Mouse (Mus musculus): ENCODE data around the gene Fntb. TPM values are rescaled to one million over a fixed set of nuclear protein-coding genes. Genes with fewer than 3 reads are reported as not detected.

The Fntb gene
- polyA plus RNA-seq, 1 experiment from 2014 or later = 24.4 TPM

DNA sequence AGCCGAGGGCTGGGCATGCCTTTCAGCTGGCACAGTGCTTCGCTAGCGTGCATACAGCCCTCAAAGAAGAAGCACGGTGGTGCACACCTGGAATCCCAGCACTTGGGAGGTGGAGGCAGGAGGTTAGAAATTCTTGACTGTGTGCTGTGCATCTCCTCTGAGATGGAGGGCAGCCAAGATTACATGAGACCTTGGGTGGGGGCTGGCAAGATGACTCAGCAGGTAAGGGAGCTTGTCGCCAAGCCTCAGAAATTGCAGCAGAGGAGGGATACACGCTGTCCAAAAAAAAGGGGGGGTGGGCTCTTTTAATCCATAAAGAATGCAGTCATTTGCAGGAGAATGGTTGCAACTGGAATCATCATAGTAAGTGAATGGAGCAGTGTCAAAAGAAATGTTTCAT is 152.7 kb downstream of the Fntb start:
- H3K4me3 ChIP-seq (replicated peaks; ENCODE audit: low read depth, low read length) = no peak overlapping the region
- H3K27me3 ChIP-seq (ENCODE audit: insufficient read depth, low read length) = no peaks in the 10 kb centered on the region
- no peak for TF ChIP-seq CTCF (IDR thresholded peaks at IDR 0.05; ENCODE audit: low read depth)
- H3K9me3 ChIP-seq (replicated peaks; ENCODE audit: low read length) = no peaks in the 10 kb centered on the region
- H3K27ac ChIP-seq = no peak overlapping the region
- no peak overlapping the region for H3K4me2 ChIP-seq (ENCODE audit: low read length)
- no peak overlapping the region for H3K9ac ChIP-seq (ENCODE audit: low read depth, low read length)
- no peaks in the 10 kb centered on the region for H3K4me1 ChIP-seq (replicated peaks; ENCODE audit: insufficient read depth, low read length)
- DNase-seq (ENCODE audit: low spot score) (no peak), ATAC-seq (replicated peaks; ENCODE audit: low FRiP score, low read depth) (no peak)
- 80% methylated on average over 6 of the region's 6 CpGs for WGBS
- no peaks in the 10 kb centered on the region for H3K36me3 ChIP-seq (ENCODE audit: insufficient read depth, low read length)

DNA sequence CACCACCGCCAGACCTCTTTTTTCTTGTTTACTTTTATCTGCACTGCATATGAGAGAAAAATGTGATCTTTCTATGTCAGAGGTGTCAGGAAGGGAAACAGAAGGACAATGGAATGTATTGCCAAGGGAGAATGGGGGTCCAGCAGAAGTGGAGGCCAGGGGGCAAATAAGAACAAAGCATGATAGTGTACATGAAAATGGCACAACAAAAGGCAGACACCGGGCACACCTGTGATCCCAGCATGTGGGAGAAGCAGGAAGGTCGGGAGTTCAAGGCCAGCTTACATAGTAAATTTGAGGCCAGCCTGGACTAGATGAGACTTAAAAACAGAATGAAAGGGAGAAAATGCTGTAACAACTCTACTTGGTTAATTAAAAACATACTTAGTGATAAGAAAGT is 153.5 kb downstream of the Fntb start:
- Histone ChIP-seq H3K9me3 (replicated peaks; ENCODE audit: low read length) (no peaks in the 10 kb centered on the region), H3K27ac (no peak overlapping the region), H3K27me3 (ENCODE audit: insufficient read depth, low read length) (no peaks in the 10 kb centered on the region), H3K36me3 (ENCODE audit: insufficient read depth, low read length) (no peaks in the 10 kb centered on the region), H3K4me3 (replicated peaks; ENCODE audit: low read depth, low read length) (no peak overlapping the region), H3K4me2 (ENCODE audit: low read length) (no peak overlapping the region), H3K9ac (ENCODE audit: low read depth, low read length) (no peak overlapping the region), H3K4me1 (replicated peaks; ENCODE audit: insufficient read depth, low read length) (no peaks in the 10 kb centered on the region)
- TF ChIP-seq CTCF (IDR thresholded peaks at IDR 0.05; ENCODE audit: low read depth) = no peak
- WGBS = 66% methylated on average over 3 of the region's 3 CpGs
- no peak for DNase-seq (ENCODE audit: low spot score)
- no peak for ATAC-seq (replicated peaks; ENCODE audit: low FRiP score, low read depth)

GRCm38 (mm10) chr12:76920398-76920797 is 155.0 kb downstream of the Fntb start:
- Histone ChIP-seq H3K9me3 (replicated peaks; ENCODE audit: low read length) (no peaks in the 10 kb centered on the region), H3K27me3 (ENCODE audit: insufficient read depth, low read length) (no peaks in the 10 kb centered on the region), H3K4me1 (replicated peaks; ENCODE audit: insufficient read depth, low read length) (no peaks in the 10 kb centered on the region), H3K27ac (no peak overlapping the region), H3K9ac (ENCODE audit: low read depth, low read length) (no peak overlapping the region), H3K4me2 (ENCODE audit: low read length) (no peak overlapping the region), H3K36me3 (ENCODE audit: insufficient read depth, low read length) (no peaks in the 10 kb centered on the region), H3K4me3 (replicated peaks; ENCODE audit: low read depth, low read length) (no peak overlapping the region)
- ATAC-seq (replicated peaks; ENCODE audit: low FRiP score, low read depth) = no peak
- WGBS = 58% methylated on average over 5 of the region's 6 CpGs
- no peak for DNase-seq (ENCODE audit: low spot score)
- no peak for TF ChIP-seq CTCF (IDR thresholded peaks at IDR 0.05; ENCODE audit: low read depth)

DNA sequence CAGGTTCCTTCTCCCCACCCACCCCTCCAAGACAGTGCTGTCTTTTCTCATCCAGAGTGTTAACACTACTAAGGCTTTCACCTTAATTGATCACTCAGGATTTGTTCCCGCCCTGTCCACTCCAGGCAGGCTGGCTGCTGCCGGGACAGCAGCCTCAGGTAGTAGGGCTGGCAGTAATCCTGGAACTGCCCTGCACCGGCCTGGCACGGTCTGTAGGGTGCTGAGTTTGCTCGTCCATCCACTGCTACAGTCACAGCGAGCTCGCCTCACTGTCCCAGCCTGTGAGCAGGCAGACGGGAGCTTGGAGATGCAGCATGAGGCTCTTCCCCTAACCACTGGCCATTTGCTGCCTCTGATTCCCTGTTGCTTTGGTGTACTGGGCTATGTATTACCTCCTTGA is 155.6 kb downstream of the Fntb start:
- Histone ChIP-seq H3K4me2 (ENCODE audit: low read length) (no peak overlapping the region), H3K4me3 (replicated peaks; ENCODE audit: low read depth, low read length) (no peak overlapping the region), H3K4me1 (replicated peaks; ENCODE audit: insufficient read depth, low read length) (no peaks in the 10 kb centered on the region), H3K27me3 (ENCODE audit: insufficient read depth, low read length) (no peaks in the 10 kb centered on the region), H3K36me3 (ENCODE audit: insufficient read depth, low read length) (no peaks in the 10 kb centered on the region), H3K9me3 (replicated peaks; ENCODE audit: low read length) (no peaks in the 10 kb centered on the region), H3K27ac (no peak overlapping the region), H3K9ac (ENCODE audit: low read depth, low read length) (no peak overlapping the region)
- DNase-seq (ENCODE audit: low spot score) = no peak
- no peak for ATAC-seq (replicated peaks; ENCODE audit: low FRiP score, low read depth)
- no peak for TF ChIP-seq CTCF (IDR thresholded peaks at IDR 0.05; ENCODE audit: low read depth)
- 80% methylated on average over 8 of the region's 8 CpGs for WGBS

- 83% methylated on average over 8 of the region's 8 CpGs for WGBS
- ATAC-seq (replicated peaks; ENCODE audit: low FRiP score, low read depth) = no peak
Measured at GRCm38 (mm10) chr12:76923118-76923517, 157.7 kb downstream of the Fntb start.

DNA sequence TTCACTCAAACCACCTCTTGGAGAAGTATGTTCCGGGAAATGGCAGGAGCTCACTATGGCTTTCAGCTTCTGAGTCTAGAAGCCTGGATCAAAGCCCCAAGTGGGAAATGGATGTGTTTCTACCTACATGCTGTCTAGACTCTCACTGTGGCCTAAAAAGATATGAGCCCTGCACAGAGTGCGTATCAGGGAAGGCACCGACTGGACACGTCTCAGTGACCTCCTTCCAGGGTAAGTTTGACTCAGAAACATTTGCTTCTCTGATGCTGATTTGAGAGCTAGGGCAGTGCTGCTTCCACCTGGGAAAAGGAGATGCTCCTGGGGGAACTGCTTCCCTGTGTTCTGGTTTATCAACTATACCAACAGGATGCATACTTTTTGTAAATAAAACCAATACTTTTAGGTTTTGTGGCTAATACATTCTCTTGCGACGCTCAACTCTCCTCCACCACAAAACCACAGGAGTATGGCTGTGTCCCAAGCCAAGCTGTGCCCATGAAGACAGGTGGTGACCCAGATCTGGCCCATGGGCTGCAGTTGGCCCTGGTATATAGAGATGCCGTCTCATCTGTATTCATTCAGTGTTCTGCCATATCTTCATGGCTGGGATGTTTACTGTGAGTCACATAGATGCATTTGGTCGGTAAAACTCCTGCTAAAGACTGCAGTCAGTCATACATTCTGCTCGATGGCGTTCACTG is 159.7 kb downstream of the Fntb start:
- Histone ChIP-seq H3K4me1 (replicated peaks; ENCODE audit: insufficient read depth, low read length) (no peaks in the 10 kb centered on the region), H3K27me3 (ENCODE audit: insufficient read depth, low read length) (no peaks in the 10 kb centered on the region), H3K4me2 (ENCODE audit: low read length) (no peak overlapping the region), H3K4me3 (replicated peaks; ENCODE audit: low read depth, low read length) (no peak overlapping the region), H3K9me3 (replicated peaks; ENCODE audit: low read length) (no peaks in the 10 kb centered on the region), H3K9ac (ENCODE audit: low read depth, low read length) (no peak overlapping the region), H3K36me3 (ENCODE audit: insufficient read depth, low read length) (no peaks in the 10 kb centered on the region), H3K27ac (no peak overlapping the region)
- DNase-seq (ENCODE audit: low spot score) = no peak
- 89% methylated on average over 10 of the region's 10 CpGs for WGBS
- TF ChIP-seq CTCF (IDR thresholded peaks at IDR 0.05; ENCODE audit: low read depth) = no peak
- no peak for ATAC-seq (replicated peaks; ENCODE audit: low FRiP score, low read depth)

More at GRCm38 (mm10) chr12:76923118-76923517, 157.7 kb downstream of the Fntb start:
- no peak overlapping the region for H3K27ac ChIP-seq
- H3K4me1 ChIP-seq (replicated peaks; ENCODE audit: insufficient read depth, low read length) = no peaks in the 10 kb centered on the region
- H3K4me3 ChIP-seq (replicated peaks; ENCODE audit: low read depth, low read length) = no peak overlapping the region
- no peaks in the 10 kb centered on the region for H3K9me3 ChIP-seq (replicated peaks; ENCODE audit: low read length)
- no peaks in the 10 kb centered on the region for H3K36me3 ChIP-seq (ENCODE audit: insufficient read depth, low read length)
- TF ChIP-seq CTCF (IDR thresholded peaks at IDR 0.05; ENCODE audit: low read depth) = no peak
- no peaks in the 10 kb centered on the region for H3K27me3 ChIP-seq (ENCODE audit: insufficient read depth, low read length)
- no peak for DNase-seq (ENCODE audit: low spot score)
- H3K9ac ChIP-seq (ENCODE audit: low read depth, low read length) = no peak overlapping the region
- no peak overlapping the region for H3K4me2 ChIP-seq (ENCODE audit: low read length)

Measured in kidney, postnatal 0 days (tissue).